Mouse (Mus musculus) bone marrow, adult 2 months (tissue): ENCODE results near the gene Selenon. TPM values are rescaled to one million over a fixed set of nuclear protein-coding genes. Genes with fewer than 3 reads are reported as not detected.
"Not testable (repeated sequence)": the region's sequence is repeated elsewhere in the genome, so short reads cannot be mapped to it uniquely, and the experiment has no call there.

Experiments used
- H3K27ac ChIP-seq: fragments of 200-500 bp; 2 replicates; pipeline ENCODE4 v1.5.1; 2012; ENCODE audit warnings: low read depth, mild to moderate bottlenecking, control low read depth, inconsistent platforms, low read length; ENCODE audit not compliant: control insufficient read depth, poor library complexity, insufficient read depth
- H3K4me1 ChIP-seq: fragments of 200-500 bp; 2 replicates; pipeline ENCODE4 v1.6.1; 2011; ENCODE audit warnings: low read length; ENCODE audit not compliant: control insufficient read depth, insufficient read depth
- H3K4me3 ChIP-seq: fragments of 200-500 bp; replicated peaks from 2 replicates; pipeline ENCODE3; 2011; ENCODE audit warnings: mild to moderate bottlenecking, low read depth, low read length, control low read depth; ENCODE audit not compliant: control insufficient read depth
- CTCF ChIP-seq: fragments of 200-500 bp; IDR thresholded peaks from 2 replicates; pipeline ENCODE4 v1.5.1; 2011; ENCODE audit warnings: low read length, control low read depth; ENCODE audit not compliant: control insufficient read depth, insufficient read depth
- POLR2A ChIP-seq: fragments of 200-500 bp; IDR thresholded peaks from 2 replicates; pipeline ENCODE4 v1.6.1; 2011; ENCODE audit warnings: low read depth, mild to moderate bottlenecking, control low read depth, low read length, borderline replicate concordance; ENCODE audit not compliant: control insufficient read depth
- whole genome bisulfite sequencing: fragments of 180-500 bp; shearing (Covaris S2); methylation state at CpG from one replicate; pipeline ENCODE4 v1.1.7; 2018; 5-methylcytosine and 5-hydroxymethylcytosine counted together
- polyA plus RNA-seq: library from polyadenylated mRNA; stranded (reverse); fragments of >200 nt; gene quantifications from 2 replicates; pipeline ENCODE4 v1.2.4, GENCODE M21; 2011; ENCODE audit warnings: low replicate concordance; ENCODE audit not compliant: missing spikeins, insufficient read depth, insufficient read length

Gene Selenon
- polyA plus RNA-seq, 1 experiment: 8.4 TPM

GRCm38 (mm10) chr4:134505303-134505789 is 46.6 kb downstream of the Selenon start:
- H3K4me1 ChIP-seq: no peaks in the 10 kb centered on the region; the same call in 1 of the 2 replicates
- TF ChIP-seq POLR2A: no peak
- TF ChIP-seq CTCF: no peak
- 53% methylated on average over 4 of the region's 4 CpGs for WGBS
- no peak overlapping the region for H3K4me3 ChIP-seq
- H3K27ac ChIP-seq: no peak overlapping the region; the same call in 1 of the 2 replicates

- H3K27ac ChIP-seq: no peak overlapping the region
- no peaks in the 10 kb centered on the region; the same call in 1 of the 2 replicates for H3K4me1 ChIP-seq
- no peak overlapping the region for H3K4me3 ChIP-seq
- WGBS: 57% methylated on average over 4 of the region's 4 CpGs
- TF ChIP-seq POLR2A (no peak), CTCF (no peak)
Measured at GRCm38 (mm10) chr4:134503686-134504357, 48.1 kb downstream of the Selenon start.

- Histone ChIP-seq H3K27ac (no peak overlapping the region), H3K4me1 (no peaks in the 10 kb centered on the region; the same call in 1 of the 2 replicates), H3K4me3 (no peak overlapping the region)
- TF ChIP-seq CTCF (no peak), POLR2A (no peak)
- WGBS: 90% methylated on average over 6 of the region's 6 CpGs
Measured at GRCm38 (mm10) chr4:134501095-134501494, 50.9 kb downstream of the Selenon start.

- not testable (repeated sequence) for H3K4me3 ChIP-seq, H3K4me1 ChIP-seq
- 51% methylated on average over 6 of the region's 6 CpGs for WGBS
Measured at GRCm38 (mm10) chr4:134498983-134499382, 53.0 kb downstream of the Selenon start.

GRCm38 (mm10) chr4:134497986-134498731 is 53.8 kb downstream of the Selenon start:
- H3K4me1 ChIP-seq: peaks cover 7% of the 10 kb centered on the region
- WGBS: 43% methylated on average over 12 of the region's 12 CpGs
- peak overlapping the region; percentile 85 for H3K27ac ChIP-seq
- TF ChIP-seq CTCF (no peak), POLR2A (no peak)
- peak overlapping the region; percentile 69 for H3K4me3 ChIP-seq

More at GRCm38 (mm10) chr4:134498983-134499382, 53.0 kb downstream of the Selenon start:
- not testable (repeated sequence) for H3K27ac ChIP-seq

- peaks cover 7% of the 10 kb centered on the region for H3K4me1 ChIP-seq
- no peak for TF ChIP-seq POLR2A
- no peak for TF ChIP-seq CTCF
- 3% methylated on average over 6 of the region's 6 CpGs for WGBS
- peak overlapping the region; percentile 69 for H3K4me3 ChIP-seq
- peak overlapping the region; percentile 85 for H3K27ac ChIP-seq
Measured at GRCm38 (mm10) chr4:134497223-134497622, 54.7 kb downstream of the Selenon start.

- Histone ChIP-seq H3K27ac (peak within 1 kb of the TSS; percentile 85), H3K4me3 (peak within 1 kb of the TSS; percentile 69), H3K4me1 (peaks cover 7% of the 10 kb centered on the region)
- TF ChIP-seq POLR2A (peak; percentile 58; the same call in 1 of the 2 replicates), CTCF (no peak)
- under 1% methylated on average over 35 of the region's 35 CpGs for WGBS
Measured at GRCm38 (mm10) chr4:134496595-134497210, 55.3 kb downstream of the Selenon start, which contains the start of gene Paqr7. Paqr7 (plus strand) TSS chr4:134496697.

GRCm38 (mm10) chr4:134495546-134495923 is 56.4 kb downstream of the Selenon start:
- peak overlapping the region; percentile 85 for H3K27ac ChIP-seq
- peaks cover 7% of the 10 kb centered on the region for H3K4me1 ChIP-seq
- WGBS: 52% methylated on average over 5 of the region's 5 CpGs

More at GRCm38 (mm10) chr4:134495546-134495923, 56.4 kb downstream of the Selenon start:
- no peak overlapping the region for H3K4me3 ChIP-seq
- TF ChIP-seq POLR2A: no peak
- TF ChIP-seq CTCF: no peak
